Comparison of ENCODE assay signal across 30 mouse cellular contexts in the genomic region with DNA sequence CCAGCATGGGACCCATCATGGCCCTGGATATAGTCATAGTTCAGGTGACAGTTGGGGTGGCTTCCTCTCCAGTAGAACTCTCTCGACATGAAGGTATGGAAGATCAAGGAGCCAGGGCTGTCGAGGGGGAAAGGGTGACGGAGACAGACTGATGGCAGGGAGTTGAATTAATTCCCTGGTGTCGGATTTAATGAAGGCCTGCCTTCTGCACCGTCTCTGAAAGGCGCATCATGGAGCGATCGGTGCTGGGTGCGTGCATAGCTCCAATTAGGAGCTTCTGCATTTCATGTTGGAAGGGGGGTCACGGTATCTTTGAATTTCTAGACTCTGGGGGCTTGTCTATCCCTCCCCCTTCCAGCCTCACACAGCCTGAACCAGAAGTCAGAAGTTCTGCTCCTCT. TPM values are rescaled to one million over a fixed set of nuclear protein-coding genes. Genes with fewer than 3 reads are reported as not detected.
DNase-seq lines count a peak whose midpoint lies in the region; ATAC-seq and TF ChIP-seq lines count a peak whose summit lies in the region.
"Had no signal": no experiment of that assay in that cellular context is flagged by ENCODE, and none has a peak within 500 bp of the region (broad histone marks: within the 10 kb centered on the region; RNA-seq: fewer than 3 reads in every experiment).

No protein-coding gene starts in this region.

- TF ChIP-seq POLR2A in brain, embryonic 14.5 days (IDR thresholded peaks at IDR 0.05; ENCODE audit: borderline replicate concordance, extremely low read depth, insufficient read depth, insufficient read length, poor library complexity, severe bottlenecking): no peak
- no peak for TF ChIP-seq POLR2A in lung, adult 2 months (IDR thresholded peaks at IDR 0.05; ENCODE audit: borderline replicate concordance, extremely low read depth, low read depth, low read length)

- TF ChIP-seq CTCF in brain, embryonic 14.5 days (IDR thresholded peaks at IDR 0.05; ENCODE audit: borderline replicate concordance, extremely low read depth, insufficient read depth, insufficient read length): no peak
- TF ChIP-seq CTCF in forebrain, postnatal 0 days (IDR thresholded peaks at IDR 0.05; ENCODE audit: low read depth): no peak
- no peak for TF ChIP-seq CTCF in lung, adult 2 months (IDR thresholded peaks at IDR 0.05; ENCODE audit: insufficient read depth, low read length)

- H3K4me1 ChIP-seq in midbrain, embryonic 13.5 days (replicated peaks): peaks cover 44% of the 10 kb centered on the region
- H3K4me1 ChIP-seq in midbrain, embryonic 10.5 days: peaks cover 23% of the 10 kb centered on the region
- peaks cover 28% of the 10 kb centered on the region for H3K4me1 ChIP-seq in forebrain, embryonic 14.5 days (ENCODE audit: control insufficient read depth, insufficient read depth, low read length)
- H3K4me1 ChIP-seq in forebrain, postnatal 0 days (ENCODE audit: insufficient read depth): peaks cover 47% of the 10 kb centered on the region
- no peaks in the 10 kb centered on the region for H3K4me1 ChIP-seq in lung, adult 2 months (ENCODE audit: control insufficient read depth, insufficient read depth, low read length)

- H3K9me3 ChIP-seq in midbrain, embryonic 13.5 days: no peaks in the 10 kb centered on the region
- no peaks in the 10 kb centered on the region for H3K9me3 ChIP-seq in midbrain, embryonic 10.5 days (replicated peaks)
- no peaks in the 10 kb centered on the region for H3K9me3 ChIP-seq in forebrain, embryonic 14.5 days (replicated peaks; ENCODE audit: control insufficient read depth, low read length)
- H3K9me3 ChIP-seq in forebrain, postnatal 0 days (ENCODE audit: low read length): no peaks in the 10 kb centered on the region
- H3K9me3 ChIP-seq: heart, embryonic 10.5 days; heart, embryonic 13.5 days had no signal

- 0 out of 2 replicates have a peak, but pooled peaks have one; percentile 21 for ATAC-seq in midbrain, embryonic 13.5 days
- ATAC-seq in forebrain, embryonic 14.5 days: no peak
- peak; percentile 59 for ATAC-seq in forebrain, postnatal 0 days
- ATAC-seq: CD4-positive, CD25-positive, alpha-beta regulatory T cell, adult 4 months; hindbrain, postnatal 0 days; inflammation-experienced regulatory T-cells, adult 6 months; intestine, embryonic 16.5 days had no signal

- H3K27ac ChIP-seq in midbrain, embryonic 13.5 days: no peak overlapping the region
- H3K27ac ChIP-seq in midbrain, embryonic 10.5 days (replicated peaks): no peak overlapping the region
- H3K27ac ChIP-seq in forebrain, embryonic 14.5 days (ENCODE audit: low read depth, low read length): no peak overlapping the region
- H3K27ac ChIP-seq in forebrain, postnatal 0 days (ENCODE audit: low read depth, low read length): 0 out of 2 replicates have a peak overlapping the region, but pooled peaks have one; percentile 2
- H3K27ac ChIP-seq: heart, adult 2 months; heart, embryonic 10.5 days; heart, embryonic 13.5 days; hindbrain, embryonic 14.5 days; hindbrain, postnatal 0 days had no signal

- no peaks in the 10 kb centered on the region for H3K36me3 ChIP-seq in midbrain, embryonic 13.5 days
- no peaks in the 10 kb centered on the region for H3K36me3 ChIP-seq in midbrain, embryonic 10.5 days
- H3K36me3 ChIP-seq in forebrain, embryonic 14.5 days (ENCODE audit: control insufficient read depth, insufficient read depth, low read length): no peaks in the 10 kb centered on the region
- no peaks in the 10 kb centered on the region for H3K36me3 ChIP-seq in forebrain, postnatal 0 days (ENCODE audit: insufficient read depth)
- H3K36me3 ChIP-seq: heart, embryonic 10.5 days; heart, embryonic 13.5 days had no signal

- H3K9ac ChIP-seq in midbrain, embryonic 13.5 days (replicated peaks): no peak overlapping the region
- H3K9ac ChIP-seq in forebrain, embryonic 14.5 days (ENCODE audit: low read length): no peak overlapping the region
- H3K9ac ChIP-seq in forebrain, postnatal 0 days: no peak overlapping the region
- H3K9ac ChIP-seq: heart, embryonic 13.5 days; hindbrain, embryonic 14.5 days had no signal

- WGBS in midbrain, embryonic 13.5 days: 71% methylated on average over 10 of the region's 10 CpGs
- WGBS in midbrain, embryonic 10.5 days: 87% methylated on average over 10 of the region's 10 CpGs
- WGBS in forebrain, embryonic 14.5 days: 65% methylated on average over 10 of the region's 10 CpGs
- WGBS in forebrain, postnatal 0 days: 48% methylated on average over 10 of the region's 10 CpGs
- 80% methylated on average over 10 of the region's 10 CpGs for WGBS in lung, adult 2 months

- no peaks in the 10 kb centered on the region for H3K27me3 ChIP-seq in midbrain, embryonic 13.5 days
- no peaks in the 10 kb centered on the region for H3K27me3 ChIP-seq in midbrain, embryonic 10.5 days (ENCODE audit: low read depth, poor library complexity, severe bottlenecking)
- H3K27me3 ChIP-seq in forebrain, embryonic 14.5 days (replicated peaks; ENCODE audit: control insufficient read depth, insufficient read depth, low read length): no peaks in the 10 kb centered on the region
- H3K27me3 ChIP-seq in forebrain, postnatal 0 days (ENCODE audit: insufficient read depth, low read length): no peaks in the 10 kb centered on the region

- H3K4me2 ChIP-seq in midbrain, embryonic 13.5 days (replicated peaks): no peak overlapping the region
- no peak overlapping the region for H3K4me2 ChIP-seq in forebrain, embryonic 14.5 days (ENCODE audit: low read length)
- no peak overlapping the region for H3K4me2 ChIP-seq in forebrain, postnatal 0 days (ENCODE audit: low read depth)
- H3K4me2 ChIP-seq: heart, embryonic 13.5 days; hindbrain, embryonic 14.5 days had no signal

- no peak for DNase-seq in midbrain, embryonic 10.5 days (ENCODE audit: low spot score)
- DNase-seq in brain, embryonic 14.5 days (ENCODE audit: low read depth): peak; percentile 57
- DNase-seq in forebrain, embryonic 14.5 days (ENCODE audit: low spot score): peak; percentile 11
- no peak for DNase-seq in forebrain, postnatal 0 days
- DNase-seq in lung, adult 2 months: no peak
- DNase-seq in layer of hippocampus, postnatal 25 days (ENCODE audit: extremely low spot score in 1 of 2, low spot score in 1 of 2): no peak
- DNase-seq: adrenal gland, adult 2 months; adrenal gland, postnatal 14 days; cerebellum, adult 11-12 months; cerebellum, adult 8-10 months; cerebellum, postnatal 10 days; cerebellum, postnatal 36 days; embryo, embryonic 11 days; gastrocnemius, postnatal 10 days; gastrocnemius, postnatal 36 days; heart, adult 2 months; heart, postnatal 14 days; heart, postnatal 4 days had no signal

- H3K4me3 ChIP-seq in midbrain, embryonic 13.5 days (replicated peaks): no peak overlapping the region
- H3K4me3 ChIP-seq in midbrain, embryonic 10.5 days: no peak overlapping the region
- no peak overlapping the region for H3K4me3 ChIP-seq in forebrain, embryonic 14.5 days (ENCODE audit: low read depth, low read length)
- H3K4me3 ChIP-seq in forebrain, postnatal 0 days (ENCODE audit: low read depth, low read length): no peak overlapping the region
- no peak overlapping the region for H3K4me3 ChIP-seq in lung, adult 2 months (replicated peaks; ENCODE audit: extremely low read depth, low read depth, low read length)
- H3K4me3 ChIP-seq: heart, adult 2 months; heart, embryonic 10.5 days; heart, embryonic 13.5 days had no signal

RNA-seq across cellular contexts. Expression of gene Dscaml1, which starts 41.8 kb away (rescaled TPM):
- polyA plus RNA-seq in midbrain, embryonic 13.5 days (2015; fragmentation: Nextera tagmentation; extraction: Ambion mirVana): 8.4 and 9.5 TPM in 2 replicates
- polyA plus RNA-seq in midbrain, embryonic 10.5 days (2016; fragmentation: Nextera tagmentation; extraction: Ambion mirVana): 0.23 and 0.66 TPM in 2 replicates
- 34.3 and 36.8 TPM in 2 replicates for polyA plus RNA-seq in brain, embryonic 14.5 days (2012; rRNA removed)
- 11.3 and 15.0 TPM in 2 replicates for polyA plus RNA-seq in forebrain, embryonic 14.5 days (2014; fragmentation: Nextera tagmentation; extraction: Ambion mirVana)
- 28.9 and 42.6 TPM in 2 replicates for total RNA-seq in forebrain, postnatal 0 days (2014; rRNA removed)
- 13.4 and 19.6 TPM in 2 replicates for polyA plus RNA-seq in forebrain, postnatal 0 days (2015; fragmentation: Nextera tagmentation; extraction: Ambion mirVana)
- polyA plus RNA-seq in lung, adult 2 months (2012; rRNA removed): 0.35 and 0.38 TPM in 2 replicates
- total RNA-seq in layer of hippocampus, postnatal 25 days (2021): 10 to 100 TPM; 74.4 to 96.5 TPM
- total RNA-seq: gastrocnemius, adult 18-20 months; gastrocnemius, postnatal 36 days; granulocyte monocyte progenitor cell, adult 5-6 weeks; heart, adult 2 months; heart, postnatal 14 days; heart, postnatal 4 days; MEL had no signal
- polyA plus RNA-seq: C2C12; CD4-positive, CD25-positive, alpha-beta regulatory T cell, adult 4 months; inflammation-experienced regulatory T-cells, adult 6 months had no signal

Comparison
In these comparisons a context has a peak if more than half of its experiments do, and no peak if none do; other contexts are left out.
1. DNase-seq: peak in brain, embryonic 14.5 days (single experiment) and forebrain, embryonic 14.5 days (single experiment); none in midbrain, embryonic 10.5 days (single experiment), forebrain, postnatal 0 days (single experiment), lung, adult 2 months (single experiment) and layer of hippocampus, postnatal 25 days (0 of 2).